Mouse (Mus musculus): ENCODE data around the gene Rhbdd1.
A peak's percentile ranks its signal among the peaks of the same experiment; 100 is the strongest.

Gene Rhbdd1

DNA sequence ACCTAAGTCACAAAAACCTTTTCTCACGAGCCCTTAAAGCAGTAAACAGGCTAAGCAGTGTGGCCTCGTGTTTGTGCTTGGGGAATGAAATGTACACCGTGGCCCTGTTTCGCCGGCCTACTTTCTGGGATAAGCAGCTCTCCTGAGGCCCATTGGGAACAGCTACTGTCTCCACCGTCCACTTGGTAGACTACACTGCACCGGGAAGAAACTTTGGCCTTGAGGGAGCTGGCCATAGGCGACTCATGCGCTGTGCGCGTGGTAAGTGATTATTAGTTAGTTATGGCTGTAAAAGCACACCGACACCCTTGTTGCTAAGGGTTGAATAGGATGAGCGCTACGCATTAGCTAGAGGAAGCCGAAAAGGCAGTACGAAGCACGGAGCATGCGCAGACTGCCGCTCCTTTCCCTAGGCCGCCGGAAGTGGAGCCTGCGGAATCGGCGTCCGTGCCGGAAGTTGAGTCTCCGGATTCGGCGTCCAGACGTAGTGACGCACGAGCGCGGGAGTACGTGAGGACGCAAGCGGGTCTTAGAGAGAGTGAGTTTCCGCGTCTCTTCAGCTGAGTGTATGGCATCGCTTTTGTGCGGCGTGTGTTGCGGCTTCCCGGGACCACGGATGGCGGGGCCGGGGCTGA is at the start of gene Rhbdd1:
TSS of gene Rhbdd1 (plus strand) at position 342 of the 635 bp plus-strand sequence.
- DNase-seq = peak; percentile 98 to 99

DNA sequence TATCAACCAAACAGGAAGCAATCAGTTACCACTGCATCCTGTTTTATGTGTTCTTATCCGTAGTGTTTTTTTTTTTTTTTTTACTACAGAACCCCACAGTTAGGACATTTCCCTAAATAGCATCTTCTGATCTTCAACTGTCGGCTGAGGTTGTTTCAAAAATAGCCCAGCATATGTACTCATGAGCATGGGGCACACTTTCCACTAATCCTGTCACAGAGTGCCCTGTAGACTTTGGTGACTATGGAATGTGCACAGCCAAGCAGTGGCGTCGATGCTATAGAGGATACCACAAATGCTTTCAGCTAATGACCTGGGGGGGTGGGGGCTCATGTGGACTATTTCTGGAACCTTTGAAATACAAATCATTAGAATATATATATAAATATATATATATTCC is 48.7 kb upstream of the Rhbdd1 start:
- no peak for DNase-seq

DNA sequence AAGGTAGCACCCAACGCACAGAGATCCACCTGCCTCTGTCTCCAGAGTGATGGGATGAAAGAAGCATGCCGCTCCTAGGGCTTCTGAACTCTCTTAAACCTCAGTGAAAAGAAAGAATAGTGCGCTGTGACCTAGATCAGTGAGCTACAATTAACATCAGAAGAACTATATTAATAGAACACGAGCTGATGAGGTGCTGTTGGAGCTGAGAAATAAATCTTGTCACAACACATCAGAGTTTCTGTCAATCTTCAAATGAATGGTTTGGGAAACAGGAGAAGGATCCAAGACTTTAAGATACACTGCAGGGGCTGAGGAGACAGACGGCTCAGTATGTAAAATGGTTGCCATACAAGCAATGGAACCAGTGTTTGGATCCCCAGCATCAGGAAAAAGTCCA is 44.0 kb upstream of the Rhbdd1 start:
- DNase-seq = no peak

DNA sequence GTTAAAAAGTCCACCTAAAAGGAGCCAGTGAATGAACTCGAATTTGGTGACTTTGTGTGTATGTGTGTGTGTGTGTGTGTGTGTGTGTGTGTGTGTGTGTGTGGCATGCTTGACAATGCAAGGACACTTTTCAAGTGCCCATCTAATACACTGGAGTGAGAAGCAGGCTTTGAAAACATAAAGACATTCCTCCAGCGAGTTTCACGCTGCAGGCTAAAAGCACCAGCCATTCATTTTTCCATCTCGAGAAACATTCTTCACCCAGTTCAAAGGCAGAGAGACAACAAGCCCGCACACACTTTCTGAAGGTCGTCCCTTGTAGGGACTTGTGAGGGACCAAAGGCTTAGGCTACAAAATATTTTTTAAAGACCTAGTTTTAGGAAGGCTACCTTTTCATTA is 42.7 kb upstream of the Rhbdd1 start:
- DNase-seq = no peak

DNA sequence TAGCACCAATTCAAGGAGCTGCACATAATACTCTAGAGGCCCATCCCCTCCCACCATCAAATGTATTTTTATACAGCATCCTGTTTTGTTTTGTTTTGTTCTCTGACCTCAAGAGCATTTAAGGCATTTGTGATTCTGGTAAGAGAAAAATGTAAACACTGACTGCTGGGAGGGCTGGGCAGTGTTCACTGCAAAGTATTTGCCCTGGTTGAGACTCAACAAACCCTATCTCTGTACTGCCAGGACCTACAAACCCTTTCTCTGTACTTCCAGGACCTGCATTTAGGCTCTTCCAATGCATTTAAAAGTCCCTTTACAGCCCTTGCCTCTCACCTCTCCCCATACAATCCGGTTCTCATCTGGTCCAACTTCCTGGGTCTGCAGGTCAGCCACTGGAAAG is 41.9 kb upstream of the Rhbdd1 start:
- DNase-seq = no peak

DNA sequence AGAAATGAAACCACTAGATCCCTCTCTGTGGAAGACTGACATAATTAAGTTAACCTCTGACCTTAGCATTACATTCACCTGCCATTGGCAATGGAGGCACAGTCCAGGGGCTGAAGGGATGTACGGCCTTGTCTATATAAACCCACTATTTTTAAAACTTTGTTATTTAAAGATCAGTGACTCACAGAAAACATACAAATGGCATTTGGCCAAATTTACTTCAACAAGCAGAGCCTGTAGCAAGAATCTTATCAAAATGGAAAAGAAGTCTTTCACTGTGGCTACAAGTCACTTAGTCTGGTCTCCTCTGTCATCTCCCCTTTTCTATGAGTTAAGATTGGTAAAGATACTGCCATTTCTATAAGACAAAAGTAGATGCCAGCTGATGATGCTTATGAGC is 36.5 kb upstream of the Rhbdd1 start:
- DNase-seq = no peak

DNA sequence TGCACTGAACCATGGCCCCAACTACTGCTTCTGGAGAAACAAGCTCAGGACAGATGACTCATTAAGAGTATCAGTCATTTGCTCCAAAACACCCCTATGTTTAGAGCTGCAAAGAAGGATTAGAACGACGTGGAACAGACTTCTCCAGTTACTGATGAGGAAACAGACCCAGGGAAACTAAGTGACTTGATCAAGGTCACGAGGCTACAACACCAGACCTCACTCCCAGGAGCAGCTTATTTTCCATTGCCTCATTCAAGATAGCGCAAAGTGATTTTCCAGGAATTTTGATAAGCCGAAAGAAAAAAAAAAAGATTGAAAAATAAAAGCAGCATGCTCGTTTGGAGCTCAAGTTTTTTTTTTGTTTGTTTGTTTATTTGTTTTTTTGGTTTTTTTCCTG is 34.4 kb upstream of the Rhbdd1 start:
- no peak for DNase-seq

DNA sequence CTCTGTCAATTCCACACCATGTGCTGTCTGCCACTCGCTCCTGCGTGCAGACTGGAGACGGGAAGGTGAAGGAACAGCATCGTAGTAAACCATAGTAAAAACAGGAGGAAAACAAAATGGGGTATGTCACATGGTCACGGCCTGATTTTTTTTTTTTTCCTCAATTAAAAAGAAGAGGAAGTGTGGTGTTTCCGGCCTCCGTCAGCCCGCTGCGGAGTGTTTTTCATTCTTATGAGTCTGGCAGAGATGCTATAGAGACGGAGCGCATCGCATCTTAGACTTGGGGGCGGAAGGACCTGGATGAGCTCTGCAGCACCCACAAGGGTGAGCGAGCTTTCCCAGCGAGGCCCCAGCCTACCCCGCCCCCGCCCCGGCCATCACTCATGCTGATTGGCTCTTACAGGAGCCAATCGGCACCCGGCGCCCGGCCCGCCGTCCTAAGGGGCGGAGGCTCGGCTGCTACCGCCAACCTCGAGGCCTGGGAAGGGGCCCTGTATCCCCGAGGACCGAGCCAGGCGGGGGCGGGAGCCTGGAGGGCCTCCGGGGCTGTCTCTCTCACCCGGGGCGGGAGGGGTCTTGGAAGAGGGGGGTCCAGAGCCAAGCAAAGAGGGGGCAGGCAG is 33.1 kb upstream of the Rhbdd1 start:
- peak; percentile 89 to 91 for DNase-seq

DNA sequence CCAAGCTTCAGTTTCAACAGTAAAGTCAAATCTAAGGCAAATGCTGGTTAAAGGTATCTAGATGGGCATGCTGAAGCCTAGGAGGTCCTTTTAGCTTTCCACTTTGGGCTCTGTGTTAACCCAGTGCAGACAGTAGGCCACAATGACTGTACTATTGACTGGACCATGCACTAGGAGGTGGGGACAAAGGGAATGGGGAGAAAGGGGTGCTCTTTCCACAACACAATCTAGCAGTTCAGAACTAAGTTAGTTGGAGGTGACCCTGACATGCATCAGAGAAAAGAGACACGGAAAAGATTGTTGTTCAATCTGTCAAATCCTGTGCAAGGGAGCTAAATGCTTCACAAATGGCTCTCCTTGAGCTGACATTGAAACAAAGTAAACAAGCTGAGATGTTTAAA is 32.4 kb upstream of the Rhbdd1 start:
- DNase-seq = peak in 1 of 2 experiments; percentile 41

DNA sequence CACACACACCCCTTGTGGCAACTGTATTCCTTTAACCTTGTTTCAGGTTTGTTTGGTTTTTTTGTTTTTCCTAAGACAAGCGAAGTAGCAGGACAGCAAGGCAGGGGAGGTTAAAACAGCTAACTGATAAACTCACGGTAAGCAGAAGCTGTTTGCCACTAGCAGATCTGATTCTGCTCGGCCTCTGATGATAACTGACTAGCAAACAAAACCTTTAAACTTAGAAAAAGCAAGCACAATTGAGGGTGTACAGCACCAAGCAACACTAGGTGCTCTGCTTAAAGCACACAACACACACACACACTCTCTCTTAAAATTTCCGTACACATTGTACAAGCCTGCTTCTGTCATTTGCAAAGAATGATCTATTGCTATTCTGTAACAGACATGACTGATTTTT is 31.8 kb upstream of the Rhbdd1 start:
- no peak for DNase-seq

DNA sequence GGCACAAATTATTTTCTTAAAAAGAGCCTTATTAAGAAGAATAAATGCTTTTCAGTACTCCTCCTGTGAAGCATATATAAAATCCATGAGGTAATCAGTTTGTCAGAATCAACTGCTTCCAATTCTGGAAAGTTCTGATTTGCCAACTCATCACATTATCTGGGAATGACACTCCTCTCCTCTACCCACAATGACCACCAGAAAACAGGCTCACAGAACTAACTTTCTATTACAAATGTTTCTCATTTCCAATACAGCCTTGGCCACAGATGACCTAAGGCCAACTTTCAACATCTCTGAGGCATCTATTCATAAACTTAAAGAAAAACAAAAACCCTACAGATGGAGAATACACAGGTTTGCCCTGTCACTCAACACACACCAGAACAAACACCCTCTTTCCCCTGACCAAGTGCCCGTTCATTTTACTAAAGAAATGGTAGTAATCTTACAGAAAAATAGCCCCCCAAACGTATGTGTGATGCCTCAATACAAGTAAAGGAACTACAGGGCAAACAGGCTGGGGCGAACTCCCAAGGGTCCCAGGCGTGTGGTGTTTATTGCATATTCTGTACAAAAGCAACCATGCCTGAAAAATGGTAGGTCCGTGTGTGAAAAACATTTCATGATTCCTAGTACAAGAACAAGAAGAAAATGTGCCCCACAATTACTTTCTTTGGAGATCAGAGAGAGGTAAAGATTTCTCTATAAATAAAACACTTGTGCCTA is 30.6 kb upstream of the Rhbdd1 start:
- no peak for DNase-seq

DNA sequence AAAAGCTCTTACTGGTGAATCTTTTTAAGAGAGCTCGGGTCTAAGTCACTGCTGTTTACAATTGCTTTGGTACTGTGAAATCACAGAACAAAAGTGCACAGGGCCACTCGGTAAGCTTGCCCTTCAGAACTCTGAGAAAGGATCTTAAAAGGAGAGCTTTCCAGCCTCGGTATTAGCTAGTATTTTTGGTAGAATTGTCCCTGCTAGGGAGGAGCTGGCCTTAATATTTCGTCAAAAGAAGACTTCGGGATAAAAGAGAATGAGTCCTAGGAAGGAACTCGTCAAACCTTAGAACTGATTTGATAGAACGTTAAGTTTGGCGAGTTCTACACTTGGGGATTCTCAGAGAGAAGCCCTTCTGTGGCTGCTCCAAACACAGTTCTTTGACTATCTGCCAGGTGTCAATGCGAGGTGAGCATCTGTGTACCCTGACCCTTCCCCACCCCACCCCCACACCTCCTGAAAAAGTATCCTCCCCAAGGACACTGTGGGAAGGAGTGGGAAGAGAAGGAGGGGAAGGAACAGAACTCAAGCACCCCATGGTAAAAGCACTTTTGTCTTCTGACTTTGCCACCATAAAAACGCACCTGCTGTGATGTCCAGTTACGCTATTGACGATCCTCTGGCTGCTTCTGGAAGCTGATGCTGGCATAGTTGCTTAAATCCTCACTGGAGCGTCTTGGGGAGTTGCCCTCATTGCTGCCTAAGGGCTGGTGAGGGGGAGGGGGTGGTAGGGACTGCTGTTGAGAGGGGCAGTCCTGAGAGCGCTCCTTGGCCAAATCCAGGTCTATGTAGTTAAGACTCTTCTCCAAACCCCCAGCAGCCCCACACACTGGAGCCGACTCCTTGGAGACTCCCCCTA is 29.8 kb upstream of the Rhbdd1 start:
- DNase-seq = peak; percentile 23 to 32

DNA sequence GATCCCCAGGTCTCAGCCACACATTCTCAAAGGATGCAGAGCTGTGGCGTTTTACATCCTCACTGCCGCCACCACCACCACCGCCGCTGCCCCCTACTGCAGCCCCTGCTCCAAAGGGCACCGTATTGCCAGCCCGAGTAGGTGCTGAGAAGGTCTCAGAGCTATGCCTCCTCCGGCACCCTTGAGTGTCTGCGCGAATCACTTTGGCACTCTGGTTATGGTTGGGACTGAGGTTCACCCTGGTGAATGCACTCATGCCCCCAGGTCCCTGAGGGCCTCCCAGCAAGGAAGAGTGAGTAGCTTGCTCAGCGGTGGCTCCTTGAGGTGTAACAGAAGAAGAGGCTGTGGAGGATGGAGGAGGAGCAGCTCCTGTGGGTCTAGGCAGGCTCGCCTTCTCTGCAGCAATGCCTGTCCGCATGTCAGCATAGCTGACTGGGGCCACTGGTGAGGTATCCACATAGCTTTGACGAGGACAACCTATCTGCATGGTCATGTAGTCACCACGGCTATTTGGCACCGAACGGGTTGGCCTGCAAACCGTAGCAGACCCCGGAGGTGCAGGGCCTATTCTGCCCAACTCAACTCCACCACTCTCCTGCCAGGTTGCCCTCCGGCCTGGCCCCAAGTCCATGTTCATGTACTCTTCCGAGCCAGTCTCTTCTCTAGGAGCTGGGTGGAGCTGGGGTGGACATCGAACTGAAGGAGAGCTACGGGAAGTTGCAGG is 29.0 kb upstream of the Rhbdd1 start:
- peak; percentile 30 to 52 for DNase-seq

DNA sequence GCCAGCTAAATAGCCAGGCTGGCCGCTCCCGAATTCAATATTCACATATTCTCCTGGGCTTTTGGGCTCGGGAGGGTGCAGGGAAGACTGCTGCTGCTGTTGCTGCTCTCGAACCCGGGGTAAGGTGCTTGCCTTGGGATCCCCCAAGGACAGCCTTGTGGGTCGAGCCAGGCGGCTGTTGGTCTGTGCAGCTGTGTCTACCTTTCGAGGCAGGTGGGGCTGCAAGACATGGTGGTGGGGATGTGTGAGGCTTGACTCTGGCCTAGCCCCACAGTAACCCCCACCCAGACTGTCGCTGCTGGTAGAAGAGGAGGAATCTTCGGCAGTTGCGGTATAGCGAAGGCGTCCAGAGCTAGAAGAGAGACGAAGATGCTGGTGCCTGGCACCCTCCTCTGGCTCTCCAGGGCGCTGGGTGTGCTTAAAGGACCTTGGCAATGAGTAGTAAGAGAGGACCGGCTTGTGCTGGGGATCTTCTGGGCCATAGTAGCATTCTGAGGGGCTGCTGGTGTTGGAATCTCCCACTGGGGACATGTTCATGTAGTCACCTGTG is 28.4 kb upstream of the Rhbdd1 start:
- peak in 1 of 2 experiments; percentile 20 for DNase-seq

DNA sequence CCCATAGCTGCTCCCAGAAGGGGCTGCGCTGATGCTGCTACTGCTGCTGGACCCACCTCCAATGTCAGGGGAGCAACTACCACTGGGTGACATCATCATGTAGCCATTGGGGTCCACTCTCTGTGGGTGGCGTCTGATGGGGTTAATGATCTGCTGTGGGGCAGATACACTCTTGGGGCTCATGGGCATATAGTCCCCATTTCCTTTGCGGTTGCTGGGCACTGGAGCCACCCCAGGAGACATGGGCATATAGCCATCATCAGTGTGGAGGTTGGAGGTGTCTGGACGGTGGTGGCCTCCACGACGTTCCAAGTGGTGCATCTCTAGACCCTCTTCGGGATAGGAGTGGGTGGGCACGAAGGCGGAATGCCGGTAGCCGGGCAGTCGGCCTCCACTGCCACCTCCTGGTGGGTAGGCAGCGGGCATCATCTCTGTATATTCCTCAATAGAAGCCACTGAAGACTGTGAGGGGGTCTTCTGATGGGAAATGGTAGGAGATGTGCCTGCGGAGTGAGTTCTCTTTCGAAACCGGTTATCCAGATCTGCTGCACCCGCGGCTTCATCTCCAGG is 27.7 kb upstream of the Rhbdd1 start:
- DNase-seq = peak; percentile 19 to 47

DNA sequence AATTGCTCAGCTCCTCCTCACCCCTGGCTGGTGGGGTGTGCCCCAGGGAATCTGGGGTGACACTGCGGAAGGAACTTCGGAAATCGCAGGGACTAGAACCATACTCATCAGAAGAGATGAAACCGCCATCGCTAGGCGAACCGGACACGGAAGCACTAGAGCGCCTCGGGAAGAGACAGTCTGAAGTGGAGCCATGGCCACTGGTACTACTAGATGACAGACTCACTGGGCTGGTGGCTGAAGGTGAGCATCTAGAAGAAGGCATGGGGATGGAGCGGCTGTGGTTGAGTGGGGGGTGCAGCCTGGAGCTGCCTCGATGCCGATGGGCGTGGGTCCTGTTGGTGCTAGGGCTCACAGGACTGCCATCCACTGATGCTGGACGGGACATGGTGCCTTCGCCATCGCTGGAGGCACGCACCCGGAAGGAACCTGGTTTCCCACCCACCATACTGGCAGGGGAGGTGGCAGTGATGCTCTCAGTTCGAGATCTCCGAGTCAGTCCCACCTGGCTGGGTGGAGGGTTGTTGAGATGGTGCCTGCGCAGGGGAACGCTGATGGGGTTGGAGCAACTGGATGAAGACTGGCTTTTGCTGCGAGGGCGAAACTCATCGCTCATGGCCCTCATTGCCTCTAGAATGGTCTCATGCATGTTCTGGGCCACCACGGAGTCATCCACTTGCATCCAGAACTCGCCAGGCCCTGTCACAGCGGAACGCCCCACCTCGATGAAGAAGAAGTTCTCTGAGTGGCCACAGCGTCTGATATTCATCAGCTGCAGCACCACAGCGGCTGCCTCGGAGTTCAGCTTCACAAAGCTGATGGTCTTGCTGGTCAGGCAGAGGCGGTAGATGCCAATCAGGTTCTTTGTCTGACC is 26.9 kb upstream of the Rhbdd1 start:
- DNase-seq = peak; percentile 27 to 41

DNA sequence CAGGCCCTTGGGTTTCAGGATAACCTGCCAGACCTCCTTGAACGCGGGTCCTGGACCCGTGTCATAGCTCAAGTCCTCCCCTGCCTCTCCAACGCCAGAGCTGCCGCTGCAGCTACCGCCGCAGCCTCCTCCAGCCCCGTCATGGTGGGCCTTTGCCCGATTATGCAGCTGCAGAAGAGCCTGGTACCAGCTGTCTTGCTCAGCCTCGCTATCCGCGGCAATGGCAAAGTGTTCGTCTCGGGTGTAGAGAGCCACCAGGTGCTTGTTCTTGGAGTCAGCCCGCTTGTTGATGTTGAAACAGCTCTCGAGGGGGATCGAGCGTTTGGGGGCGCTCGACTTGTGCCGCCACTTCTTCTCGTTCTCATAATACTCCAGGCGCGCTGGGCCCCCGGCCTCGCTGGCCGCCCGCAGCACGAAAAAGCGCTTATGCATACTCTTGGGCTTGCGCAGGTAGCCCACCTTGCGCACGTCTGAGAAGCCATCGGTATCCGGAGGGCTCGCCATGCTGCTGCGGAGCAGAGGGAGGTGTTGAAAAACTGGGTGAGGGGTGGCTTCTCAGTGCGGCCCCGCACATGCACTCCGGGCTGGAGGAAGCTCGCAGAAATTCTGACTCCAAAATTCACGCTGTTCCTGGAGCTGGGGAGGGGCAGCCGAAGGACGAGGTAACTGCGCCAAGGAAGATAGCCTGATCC is 26.1 kb upstream of the Rhbdd1 start:
- DNase-seq = peak; percentile 72 to 76

DNA sequence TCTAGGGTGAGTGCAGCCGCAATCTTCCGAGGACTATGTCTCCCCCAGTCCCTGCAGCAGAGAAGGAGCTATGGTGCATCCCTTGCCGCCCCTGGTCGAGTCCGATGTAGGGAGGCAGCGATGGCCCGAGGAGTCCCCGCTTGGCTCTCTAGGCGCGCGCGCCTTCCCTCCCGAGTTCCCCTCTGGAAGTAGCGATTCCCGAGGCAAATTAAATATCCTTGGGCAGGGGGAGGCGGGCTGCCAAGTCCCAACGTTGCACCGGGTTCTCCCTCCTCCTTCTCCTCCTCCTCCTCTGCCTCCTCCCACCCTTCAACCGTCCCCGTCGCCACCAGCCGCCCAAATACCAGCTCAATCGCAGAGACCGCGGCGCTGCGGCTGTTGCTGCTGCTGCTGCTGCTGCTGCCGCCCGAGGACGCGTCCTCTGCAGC is 25.5 kb upstream of the Rhbdd1 start:
- peak; percentile 85 to 87 for DNase-seq

DNA sequence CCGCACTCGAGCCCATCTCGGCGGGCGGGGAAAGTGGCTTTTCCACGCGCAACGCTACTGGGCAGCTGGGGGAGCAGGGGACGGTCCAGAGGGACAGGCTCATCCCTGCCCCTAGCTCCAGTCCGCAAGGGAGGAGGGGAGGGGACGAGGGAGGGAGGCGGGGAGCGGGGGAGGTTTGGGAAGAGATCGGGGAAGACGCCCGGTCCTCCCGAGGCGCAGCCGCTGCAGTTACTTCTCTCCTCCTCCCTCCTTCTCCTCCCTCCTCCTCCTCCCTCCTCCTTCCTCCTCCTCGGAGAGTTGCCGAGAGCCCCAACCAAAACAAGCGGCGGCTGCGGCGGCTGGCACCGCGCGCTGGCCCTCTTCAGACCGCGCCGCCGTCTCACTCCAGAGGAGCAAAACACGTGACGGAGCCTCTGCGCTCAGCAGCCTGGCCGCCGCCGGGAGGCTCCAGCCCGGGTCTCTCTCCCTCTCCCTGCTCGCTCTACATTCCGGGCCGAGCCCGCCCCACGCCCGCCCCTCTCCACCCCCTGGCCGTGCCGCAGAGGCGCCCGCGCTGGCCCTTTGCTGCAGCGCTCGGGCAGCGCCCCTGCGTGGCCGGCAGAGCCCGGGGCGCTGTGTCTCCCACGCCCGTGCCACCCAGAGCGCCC is 25.0 kb upstream of the Rhbdd1 start, which contains the start of gene Irs1:
TSS of gene Irs1 (minus strand) at position 266 of the 647 bp plus-strand sequence.
- DNase-seq = peak; percentile 86
